Mouse (Mus musculus) adrenal gland, postnatal 14 days (tissue): ENCODE measurements around the gene Slc7a8. TPM values are rescaled to one million over a fixed set of nuclear protein-coding genes. Genes with fewer than 3 reads are reported as not detected.
"Not testable (repeated sequence)": the region's sequence is repeated elsewhere in the genome, so short reads cannot be mapped to it uniquely, and the experiment has no call there.

Experiments
- DNase-seq: peaks from one replicate; pipeline ENCODE4 v3.0.0; 2021; ENCODE audit warnings: mixed read lengths
- total RNA-seq: library from RNA; stranded (reverse); gene quantifications from 2 replicates; pipeline ENCODE4 v1.2.3, GENCODE M21; 2021

Slc7a8 gene
- total RNA-seq, 1 experiment from 2014 or later = 46.1 TPM

GRCm38 (mm10) chr14:54780836-54781609, 723 bp downstream of the Slc7a8 start:
- DNase-seq = peak; percentile 81

GRCm38 (mm10) chr14:54780084-54780483, 1.7 kb downstream of the Slc7a8 start:
- no peak for DNase-seq

GRCm38 (mm10) chr14:54777893-54778292, 3.9 kb downstream of the Slc7a8 start:
- DNase-seq = no peak

- DNase-seq = no peak
Observed at GRCm38 (mm10) chr14:54776768-54777167, 5.0 kb downstream of the Slc7a8 start.

GRCm38 (mm10) chr14:54775534-54776041, 6.2 kb downstream of the Slc7a8 start:
- DNase-seq = no peak

GRCm38 (mm10) chr14:54772333-54772856, 9.4 kb downstream of the Slc7a8 start:
- no peak for DNase-seq

- no peak for DNase-seq
Observed at GRCm38 (mm10) chr14:54770373-54770772, 11.4 kb downstream of the Slc7a8 start.

- DNase-seq = no peak
Observed at GRCm38 (mm10) chr14:54769068-54769425, 12.7 kb downstream of the Slc7a8 start.

- DNase-seq = no peak
Observed at GRCm38 (mm10) chr14:54768314-54769067, 13.3 kb downstream of the Slc7a8 start.

- DNase-seq = not testable (repeated sequence)
Observed at GRCm38 (mm10) chr14:54766937-54767336, 14.8 kb downstream of the Slc7a8 start.

- DNase-seq = no peak
Observed at GRCm38 (mm10) chr14:54756382-54756781, 25.4 kb downstream of the Slc7a8 start.

GRCm38 (mm10) chr14:54754602-54755018, 27.1 kb downstream of the Slc7a8 start:
- DNase-seq = peak; percentile 82

GRCm38 (mm10) chr14:54753986-54754601, 27.7 kb downstream of the Slc7a8 start:
- DNase-seq = no peak

- no peak for DNase-seq
Observed at GRCm38 (mm10) chr14:54752938-54753337, 28.8 kb downstream of the Slc7a8 start.

GRCm38 (mm10) chr14:54751768-54752167, 30.0 kb downstream of the Slc7a8 start:
- DNase-seq = no peak

- DNase-seq = peak; percentile 64
Observed at GRCm38 (mm10) chr14:54749238-54749637, 32.5 kb downstream of the Slc7a8 start.

- peak; percentile 64 for DNase-seq
Observed at GRCm38 (mm10) chr14:54747942-54748917, 33.5 kb downstream of the Slc7a8 start.

GRCm38 (mm10) chr14:54746038-54746437, 35.7 kb downstream of the Slc7a8 start:
- no peak for DNase-seq

- DNase-seq = no peak
Observed at GRCm38 (mm10) chr14:54744473-54744872, 37.3 kb downstream of the Slc7a8 start.

- DNase-seq = peak; percentile 83
Observed at GRCm38 (mm10) chr14:54742375-54742774, 39.4 kb downstream of the Slc7a8 start.

GRCm38 (mm10) chr14:54741721-54742120, 40.0 kb downstream of the Slc7a8 start:
- DNase-seq = peak; percentile 51
